Mouse (Mus musculus) hindbrain, embryonic 14.5 days (tissue): ENCODE measurements around the gene Ctsw. TPM values are rescaled to one million over a fixed set of nuclear protein-coding genes. Genes with fewer than 3 reads are reported as not detected.

ENCODE experiments used
- ATAC-seq: fragments of 200-750 bp; cut with Nextera tagmentation; 2 replicates; pipeline ENCODE4 v1.8.0; 2017; ENCODE audit warnings: moderate number of reproducible peaks, mild to moderate bottlenecking, moderate TSS enrichment, moderate library complexity; ENCODE audit not compliant: low FRiP score
- DNase-seq: peaks from one replicate; pipeline ENCODE4 v3.0.0-alpha.2; 2015; ENCODE audit warnings: low spot score
- H3K27ac ChIP-seq: fragments of 300-500 bp; sonication (generic); 2 replicates; pipeline ENCODE4 v1.5.1; 2014; ENCODE audit warnings: mild to moderate bottlenecking, moderate library complexity
- H3K27me3 ChIP-seq: fragments of 300-500 bp; sonication (generic); 2 replicates; pipeline ENCODE4 v1.6.1; 2014; ENCODE audit warnings: mild to moderate bottlenecking, low read length, mixed read lengths; ENCODE audit not compliant: control insufficient read depth, insufficient read depth
- H3K36me3 ChIP-seq: fragments of 300-500 bp; sonication (generic); replicated peaks from 2 replicates; pipeline ENCODE4 v1.6.1; 2014; ENCODE audit not compliant: control insufficient read depth, insufficient read depth
- H3K4me1 ChIP-seq: fragments of 300-500 bp; sonication (generic); replicated peaks from 2 replicates; pipeline ENCODE4 v1.6.1; 2014; ENCODE audit warnings: antibody characterized with exemption, low read length, mixed read lengths; ENCODE audit not compliant: control insufficient read depth, insufficient read depth
- H3K4me2 ChIP-seq: fragments of 300-500 bp; sonication (generic); replicated peaks from 2 replicates; pipeline ENCODE4 v1.6.1; 2014; ENCODE audit warnings: mild to moderate bottlenecking, moderate library complexity
- H3K4me3 ChIP-seq: fragments of 300-500 bp; sonication (generic); replicated peaks from 2 replicates; pipeline ENCODE4 v1.5.1; 2014; ENCODE audit warnings: mild to moderate bottlenecking, low read length
- H3K9ac ChIP-seq: fragments of 300-500 bp; sonication (generic); 2 replicates; pipeline ENCODE4 v1.6.1; 2014
- H3K9me3 ChIP-seq: fragments of 300-500 bp; sonication (generic); 2 replicates; pipeline ENCODE4 v1.6.1; 2016; ENCODE audit warnings: low read length; ENCODE audit not compliant: control insufficient read depth
- WGBS: fragments of 180-500 bp; shearing (Covaris S2); extraction: QIAGEN DNeasy Blood & Tissue Kit; methylation state at CpG from one replicate; pipeline ENCODE4 v1.1.7; 2014; 5-methylcytosine and 5-hydroxymethylcytosine counted together
- polyA plus RNA-seq: library from polyadenylated mRNA; unstranded; fragments of >200 nt; fragmentation: Nextera tagmentation; extraction: Ambion mirVana; gene quantifications from 2 replicates; pipeline ENCODE4 v1.2.1, GENCODE M21; 2014

Gene Ctsw
- polyA plus RNA-seq, 1 experiment from 2014 or later = 5.4 TPM

GRCm38 (mm10) chr19:5481398-5481797 is 13.1 kb upstream of the Ctsw start:
- ATAC-seq = no peak

DNA sequence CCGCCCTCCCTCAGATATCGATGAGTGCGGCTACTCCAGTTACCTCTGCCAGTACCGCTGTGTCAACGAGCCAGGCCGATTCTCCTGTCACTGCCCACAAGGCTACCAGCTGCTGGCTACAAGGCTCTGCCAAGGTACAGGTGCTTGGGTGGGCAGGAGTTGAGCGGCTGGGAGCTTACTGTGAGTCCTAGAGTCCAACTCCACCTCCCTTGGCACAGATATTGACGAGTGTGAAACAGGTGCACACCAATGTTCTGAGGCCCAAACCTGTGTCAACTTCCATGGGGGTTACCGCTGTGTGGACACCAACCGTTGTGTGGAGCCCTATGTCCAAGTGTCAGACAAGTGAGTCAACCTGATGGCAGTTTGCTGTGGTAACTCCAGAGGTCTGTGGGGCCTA is 11.7 kb upstream of the Ctsw start:
- ATAC-seq = no peak
- Histone ChIP-seq H3K9ac (no peak overlapping the region), H3K9me3 (no peaks in the 10 kb centered on the region), H3K4me1 (peaks cover 13% of the 10 kb centered on the region; the same call in 1 of the 2 replicates), H3K4me2 (no peak overlapping the region), H3K36me3 (peaks cover 66% of the 10 kb centered on the region), H3K4me3 (no peak overlapping the region), H3K27me3 (no peaks in the 10 kb centered on the region), H3K27ac (no peak overlapping the region)
- DNase-seq = no peak
- 95% methylated on average over 10 of the region's 10 CpGs for WGBS

More at GRCm38 (mm10) chr19:5481398-5481797, 13.1 kb upstream of the Ctsw start:
- 92% methylated on average over 10 of the region's 10 CpGs for WGBS
- H3K36me3 ChIP-seq = peaks cover 75% of the 10 kb centered on the region
- no peak for DNase-seq
- H3K27me3 ChIP-seq = no peaks in the 10 kb centered on the region
- no peak overlapping the region for H3K4me3 ChIP-seq
- 0 out of 2 replicates have a peak, but pooled peaks cover 4% of the 10 kb centered on the region for H3K4me1 ChIP-seq
- H3K9me3 ChIP-seq = no peaks in the 10 kb centered on the region
- H3K27ac ChIP-seq = no peak overlapping the region
- no peak overlapping the region for H3K4me2 ChIP-seq
- no peak overlapping the region for H3K9ac ChIP-seq

- Histone ChIP-seq H3K9me3 (no peaks in the 10 kb centered on the region), H3K27me3 (no peaks in the 10 kb centered on the region), H3K27ac (no peak overlapping the region), H3K4me1 (peaks cover 24% of the 10 kb centered on the region), H3K36me3 (peaks cover 44% of the 10 kb centered on the region), H3K9ac (no peak overlapping the region), H3K4me2 (no peak overlapping the region), H3K4me3 (no peak overlapping the region)
- no peak for ATAC-seq
- WGBS = 91% methylated on average over 18 of the region's 18 CpGs
- no peak for DNase-seq
These were observed 9.5 kb upstream of the Ctsw start for GRCm38 (mm10) chr19:5477668-5478300.

DNA sequence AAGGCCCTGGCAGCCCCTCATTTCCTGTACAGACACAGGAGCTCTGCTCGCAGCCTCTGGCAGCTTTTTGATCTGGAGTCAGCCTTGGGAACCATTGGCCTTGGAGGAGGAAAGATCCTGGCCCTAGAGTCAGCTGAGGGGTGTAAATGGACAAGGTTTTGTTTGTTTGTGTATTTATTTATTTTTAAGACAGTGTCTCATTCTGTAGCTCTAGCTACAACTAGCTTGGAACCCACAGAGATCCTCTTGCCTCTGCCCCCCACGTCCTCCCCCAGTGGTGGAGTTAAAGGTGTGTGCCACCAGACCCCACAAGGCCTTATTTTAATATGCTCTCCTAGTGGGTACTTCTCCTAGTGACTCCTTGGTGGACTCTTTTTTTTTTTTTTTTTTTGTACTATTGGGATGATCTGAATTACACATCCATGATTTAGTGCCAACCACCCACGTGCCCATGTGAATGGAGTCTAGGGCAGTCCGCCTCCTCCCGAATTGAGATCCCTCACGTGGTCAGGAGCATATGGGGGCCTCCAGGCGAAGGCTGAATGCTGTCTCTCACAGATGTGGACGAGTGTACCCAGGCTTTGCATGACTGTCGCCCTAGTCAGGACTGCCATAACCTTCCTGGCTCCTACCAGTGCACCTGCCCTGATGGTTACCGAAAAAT is 8.8 kb upstream of the Ctsw start:
- H3K36me3 ChIP-seq = peaks cover 37% of the 10 kb centered on the region
- no peaks in the 10 kb centered on the region for H3K9me3 ChIP-seq
- no peak overlapping the region for H3K27ac ChIP-seq
- no peak overlapping the region for H3K4me2 ChIP-seq
- H3K9ac ChIP-seq = no peak overlapping the region
- DNase-seq (no peak), ATAC-seq (no peak)
- H3K27me3 ChIP-seq = no peaks in the 10 kb centered on the region
- H3K4me3 ChIP-seq = no peak overlapping the region
- peaks cover 24% of the 10 kb centered on the region for H3K4me1 ChIP-seq
- WGBS = 88% methylated on average over 10 of the region's 10 CpGs

DNA sequence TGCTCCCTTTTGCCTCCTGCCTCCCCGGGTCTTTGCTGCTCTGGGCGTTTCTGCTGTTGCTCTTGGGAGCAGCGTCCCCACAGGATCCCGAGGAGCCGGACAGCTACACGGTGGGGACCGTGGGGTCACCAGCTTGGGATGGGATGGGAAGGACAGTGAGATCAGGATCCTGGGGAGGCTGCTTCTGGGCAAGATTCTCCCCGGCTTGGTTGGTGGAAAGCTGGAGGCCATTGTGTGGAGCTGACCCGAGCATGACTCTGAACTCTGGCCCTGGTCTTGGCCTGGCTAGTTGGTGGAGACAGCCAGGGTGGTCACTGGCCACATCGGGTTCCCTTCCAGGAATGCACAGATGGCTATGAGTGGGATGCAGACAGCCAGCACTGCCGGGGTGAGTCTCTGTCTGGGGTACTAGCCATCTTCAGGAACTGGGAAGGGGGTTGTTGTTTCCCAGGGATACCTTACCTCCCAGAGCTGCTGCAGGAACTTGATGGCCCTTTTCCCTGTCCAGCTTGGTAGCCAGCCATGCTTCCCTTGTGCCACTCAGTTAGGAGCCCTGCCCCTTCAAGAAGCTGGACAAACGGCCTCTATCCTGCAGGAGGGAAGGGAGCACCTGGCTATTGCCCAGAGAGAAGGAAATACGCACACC is 6.9 kb upstream of the Ctsw start:
- Histone ChIP-seq H3K9ac (peak overlapping the region; percentile 69), H3K27me3 (no peaks in the 10 kb centered on the region), H3K27ac (peak overlapping the region; percentile 34), H3K4me2 (peak overlapping the region; percentile 99), H3K36me3 (peaks cover 18% of the 10 kb centered on the region; the same call in 1 of the 2 replicates), H3K4me3 (peak overlapping the region; percentile 57), H3K9me3 (no peaks in the 10 kb centered on the region), H3K4me1 (peaks cover 24% of the 10 kb centered on the region)
- WGBS = 21% methylated on average over 13 of the region's 13 CpGs
- ATAC-seq (no peak), DNase-seq (no peak)

- ATAC-seq (peak; percentile 66), DNase-seq (peak; percentile 40)
- Histone ChIP-seq H3K4me3 (peak overlapping the region; percentile 57), H3K9me3 (no peaks in the 10 kb centered on the region), H3K36me3 (0 out of 2 replicates have a peak, but pooled peaks cover 16% of the 10 kb centered on the region), H3K9ac (peak overlapping the region; percentile 69), H3K4me2 (peak overlapping the region; percentile 99), H3K27me3 (no peaks in the 10 kb centered on the region), H3K27ac (peak overlapping the region; percentile 34), H3K4me1 (peaks cover 24% of the 10 kb centered on the region)
- WGBS = under 1% methylated on average over 61 of the region's 68 CpGs
These were observed 6.2 kb upstream of the Ctsw start for GRCm38 (mm10) chr19:5474281-5475068.

DNA sequence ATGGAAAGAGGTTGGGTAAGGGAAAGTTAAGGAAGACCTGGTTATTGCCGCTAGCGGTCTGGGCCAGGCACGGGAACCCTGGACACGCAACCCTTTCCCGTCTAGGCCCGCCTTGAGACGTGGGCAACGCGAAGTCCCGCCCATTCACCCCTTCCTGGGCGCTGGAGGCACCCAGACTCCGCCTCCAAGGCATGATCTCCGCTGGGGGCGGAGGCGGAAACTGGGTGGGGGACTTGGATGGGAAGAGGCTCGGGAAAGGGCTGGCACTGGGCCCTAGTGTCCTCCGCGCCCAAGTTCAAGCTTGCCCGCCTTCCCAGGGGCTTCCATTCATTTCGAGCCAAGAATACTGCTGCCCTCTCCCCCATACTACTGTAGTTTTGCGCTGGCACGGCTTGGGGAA is 5.4 kb upstream of the Ctsw start, which contains the start of gene Efemp2:
Gene Efemp2, plus strand, starts transcription at position 235 of the 400 bp plus-strand sequence.
- Histone ChIP-seq H3K9ac (peak within 1 kb of the TSS; percentile 69), H3K36me3 (0 out of 2 replicates have a peak, but pooled peaks cover 11% of the 10 kb centered on the region), H3K9me3 (no peaks in the 10 kb centered on the region), H3K27ac (peak within 1 kb of the TSS; percentile 34), H3K4me2 (peak within 1 kb of the TSS; percentile 99), H3K27me3 (no peaks in the 10 kb centered on the region), H3K4me3 (peak within 1 kb of the TSS; percentile 57), H3K4me1 (peaks cover 24% of the 10 kb centered on the region)
- ATAC-seq (peak; percentile 56), DNase-seq (peak; percentile 69)
- under 1% methylated on average over 22 of the region's 22 CpGs for WGBS

DNA sequence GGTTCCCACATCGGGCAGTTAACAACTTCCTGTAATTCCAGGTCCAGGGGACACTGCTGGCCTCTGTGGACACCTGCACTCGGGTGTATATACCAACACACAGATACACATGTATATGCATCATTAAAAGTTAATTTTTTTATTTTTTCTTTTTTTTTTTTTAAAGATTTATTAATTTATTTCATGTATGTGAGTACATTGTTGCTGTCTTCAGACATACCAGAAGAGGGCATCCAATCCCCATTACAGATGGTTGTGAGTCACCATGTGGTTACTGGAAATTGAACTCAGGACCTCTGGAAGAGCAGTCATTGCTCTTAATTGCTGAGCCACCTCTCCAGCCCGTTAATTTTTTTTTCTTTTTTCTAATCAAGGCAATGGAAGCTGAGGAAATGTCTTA is 4.5 kb upstream of the Ctsw start:
- H3K27ac ChIP-seq = no peak overlapping the region
- no peak overlapping the region for H3K4me2 ChIP-seq
- H3K27me3 ChIP-seq = no peaks in the 10 kb centered on the region
- peaks cover 9% of the 10 kb centered on the region for H3K36me3 ChIP-seq
- ATAC-seq = no peak
- no peaks in the 10 kb centered on the region for H3K9me3 ChIP-seq
- 86% methylated on average over 3 of the region's 3 CpGs for WGBS
- H3K4me3 ChIP-seq = no peak overlapping the region
- H3K9ac ChIP-seq = no peak overlapping the region
- peaks cover 24% of the 10 kb centered on the region for H3K4me1 ChIP-seq
- DNase-seq = no peak

DNA sequence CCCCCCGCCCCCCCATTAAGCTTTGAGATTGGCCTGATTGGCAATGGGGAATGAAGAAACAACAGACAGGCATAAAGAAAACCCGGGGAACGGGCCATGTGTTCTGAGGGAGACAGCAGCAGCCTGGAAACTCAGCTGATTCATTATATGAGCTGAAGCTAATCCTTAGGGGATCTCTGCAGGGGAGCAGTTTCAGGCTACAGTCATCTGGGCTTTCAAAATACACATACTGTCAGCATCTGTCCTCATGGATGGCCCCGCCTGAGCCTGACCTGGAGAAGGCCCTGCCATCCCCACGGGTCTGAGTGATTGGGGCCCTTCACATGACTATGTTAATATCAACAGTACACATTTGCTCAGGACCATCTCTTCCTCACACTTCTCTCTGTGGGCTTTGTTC is 3.5 kb upstream of the Ctsw start:
- H3K4me3 ChIP-seq = no peak overlapping the region
- WGBS = 48% methylated on average over 5 of the region's 5 CpGs
- peaks cover 23% of the 10 kb centered on the region for H3K4me1 ChIP-seq
- no peak overlapping the region for H3K4me2 ChIP-seq
- H3K36me3 ChIP-seq = peaks cover 14% of the 10 kb centered on the region
- no peak for DNase-seq
- H3K9me3 ChIP-seq = no peaks in the 10 kb centered on the region
- no peak overlapping the region for H3K9ac ChIP-seq
- H3K27me3 ChIP-seq = no peaks in the 10 kb centered on the region
- ATAC-seq = no peak
- no peak overlapping the region for H3K27ac ChIP-seq
